In the genomic region with DNA sequence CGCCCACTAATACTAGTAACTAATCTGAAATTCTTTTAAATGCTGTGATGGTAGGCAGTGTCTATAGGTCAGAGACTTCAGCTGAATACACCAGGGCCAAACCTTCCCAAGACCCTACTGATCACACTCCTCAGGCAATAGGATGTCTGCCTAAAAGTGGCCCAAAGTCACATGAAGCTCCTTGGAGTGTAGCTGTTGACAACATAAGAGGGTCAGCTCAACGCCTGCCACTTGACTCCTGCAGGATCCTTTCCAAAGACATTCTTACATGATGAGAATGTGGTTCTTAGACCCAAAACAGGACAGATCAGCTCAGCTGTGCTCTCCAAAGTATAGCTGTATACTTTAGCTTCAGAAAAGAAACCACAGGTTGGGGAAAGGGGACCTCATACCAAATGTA, we compare ENCODE assay signal across 21 mouse cellular contexts. TPM values are rescaled to one million over a fixed set of nuclear protein-coding genes. Genes with fewer than 3 reads are reported as not detected.
A peak's percentile ranks its signal among the peaks of the same experiment; 100 is the strongest.
DNase-seq lines count a peak whose midpoint lies in the region; ATAC-seq and TF ChIP-seq lines count a peak whose summit lies in the region.
"Had no signal": no experiment of that assay in that cellular context is flagged by ENCODE, and none has a peak within 500 bp of the region (broad histone marks: within the 10 kb centered on the region; RNA-seq: fewer than 3 reads in every experiment).

No protein-coding gene starts in this region.

- no peaks in the 10 kb centered on the region for H3K9me3 ChIP-seq in kidney, embryonic 15.5 days (replicated peaks)
- no peaks in the 10 kb centered on the region for H3K9me3 ChIP-seq in lung, embryonic 14.5 days (ENCODE audit: low read depth, low read length)
- no peaks in the 10 kb centered on the region for H3K9me3 ChIP-seq in lung, embryonic 15.5 days
- H3K9me3 ChIP-seq: embryonic facial prominence, embryonic 15.5 days; forebrain, embryonic 10.5 days; heart, embryonic 10.5 days; hindbrain, embryonic 12.5 days had no signal

- H3K9ac ChIP-seq in kidney, embryonic 15.5 days = no peak overlapping the region
- H3K9ac ChIP-seq in lung, embryonic 14.5 days = no peak overlapping the region
- H3K9ac ChIP-seq in lung, embryonic 15.5 days = no peak overlapping the region
- H3K9ac ChIP-seq: embryonic facial prominence, embryonic 15.5 days; hindbrain, embryonic 12.5 days had no signal

- H3K4me1 ChIP-seq in kidney, embryonic 15.5 days = peaks cover 8% of the 10 kb centered on the region; the same call in 1 of the 2 replicates
- 0 out of 2 replicates have a peak, but pooled peaks cover 4% of the 10 kb centered on the region for H3K4me1 ChIP-seq in lung, embryonic 14.5 days (ENCODE audit: insufficient read depth)
- peaks cover 33% of the 10 kb centered on the region for H3K4me1 ChIP-seq in lung, embryonic 15.5 days
- H3K4me1 ChIP-seq: embryonic facial prominence, embryonic 15.5 days; forebrain, embryonic 10.5 days had no signal

- H3K27me3 ChIP-seq in kidney, embryonic 15.5 days = no peaks in the 10 kb centered on the region
- no peaks in the 10 kb centered on the region for H3K27me3 ChIP-seq in lung, embryonic 14.5 days (ENCODE audit: insufficient read depth, low read length)
- H3K27me3 ChIP-seq in lung, embryonic 15.5 days = no peaks in the 10 kb centered on the region
- H3K27me3 ChIP-seq: embryonic facial prominence, embryonic 15.5 days; hindbrain, embryonic 12.5 days had no signal

- no peak for ATAC-seq in kidney, embryonic 15.5 days (replicated peaks; ENCODE audit: low FRiP score)
- no peak for ATAC-seq in lung, embryonic 14.5 days (ENCODE audit: insufficient read depth)
- ATAC-seq in lung, embryonic 15.5 days (ENCODE audit: borderline replicate concordance, extremely low read depth, low FRiP score, low TSS enrichment) = no peak
- ATAC-seq: forebrain, embryonic 14.5 days; hindbrain, embryonic 16.5 days had no signal

- no peak overlapping the region for H3K4me2 ChIP-seq in kidney, embryonic 15.5 days
- no peak overlapping the region for H3K4me2 ChIP-seq in lung, embryonic 14.5 days
- no peak overlapping the region for H3K4me2 ChIP-seq in lung, embryonic 15.5 days
- H3K4me2 ChIP-seq: embryonic facial prominence, embryonic 15.5 days; hindbrain, embryonic 12.5 days had no signal

- TF ChIP-seq CTCF in lung, embryonic 14.5 days (IDR thresholded peaks at IDR 0.05; ENCODE audit: low read depth) = no peak

- H3K27ac ChIP-seq in kidney, embryonic 15.5 days = peak overlapping the region; percentile 61; the same call in 1 of the 2 replicates
- peak overlapping the region; percentile 80 for H3K27ac ChIP-seq in lung, embryonic 14.5 days (ENCODE audit: low read depth)
- peak overlapping the region; percentile 87 for H3K27ac ChIP-seq in lung, embryonic 15.5 days
- H3K27ac ChIP-seq: embryonic facial prominence, embryonic 15.5 days; forebrain, embryonic 10.5 days; heart, embryonic 10.5 days; hindbrain, embryonic 12.5 days had no signal

- no peak for DNase-seq in kidney, postnatal 4 days
- DNase-seq in lung, embryonic 14.5 days = no peak
- peak; percentile 68 for DNase-seq in lung, postnatal 25 days (ENCODE audit: low spot score)
- DNase-seq in cerebellum, adult 9-10 months = no peak
- DNase-seq in frontal cortex, adult 2 months (ENCODE audit: extremely low spot score in 1 of 2, low spot score in 1 of 2) = no peak
- DNase-seq: adrenal gland, adult 8-10 months; adrenal gland, postnatal 36 days; cerebellum, postnatal 14 days; embryo, embryonic 11 days; gastrocnemius, postnatal 36 days; heart, adult 11 months; heart, postnatal 36 days had no signal

- 92% methylated on average over 2 of the region's 2 CpGs for WGBS in kidney, embryonic 15.5 days
- 74% methylated on average over 2 of the region's 2 CpGs for WGBS in lung, embryonic 14.5 days
- WGBS in lung, embryonic 15.5 days = 74% methylated on average over 2 of the region's 2 CpGs

- no peak overlapping the region for H3K4me3 ChIP-seq in kidney, embryonic 15.5 days (replicated peaks)
- H3K4me3 ChIP-seq in lung, embryonic 14.5 days (ENCODE audit: low read depth, low read length) = no peak overlapping the region
- no peak overlapping the region for H3K4me3 ChIP-seq in lung, embryonic 15.5 days
- H3K4me3 ChIP-seq: embryonic facial prominence, embryonic 15.5 days; erythroblast, embryonic 14.5 days; forebrain, embryonic 10.5 days; heart, embryonic 10.5 days; hindbrain, embryonic 12.5 days had no signal

- peaks cover 23% of the 10 kb centered on the region for H3K36me3 ChIP-seq in kidney, embryonic 15.5 days
- peaks cover 18% of the 10 kb centered on the region; the same call in 1 of the 2 replicates for H3K36me3 ChIP-seq in lung, embryonic 14.5 days (ENCODE audit: insufficient read depth)
- 0 out of 2 replicates have a peak, but pooled peaks cover 8% of the 10 kb centered on the region for H3K36me3 ChIP-seq in lung, embryonic 15.5 days

RNA-seq across cellular contexts. Expression of a gene that starts 39.1 kb away (rescaled TPM):
- 29.1 and 29.5 TPM in 2 replicates for polyA plus RNA-seq in kidney, embryonic 15.5 days (2015; fragmentation: Nextera tagmentation; extraction: Ambion mirVana)
- polyA plus RNA-seq in lung, embryonic 14.5 days (2014; fragmentation: Nextera tagmentation; extraction: Ambion mirVana) = 23.1 and 23.2 TPM in 2 replicates
- polyA plus RNA-seq in lung, embryonic 15.5 days (2015; fragmentation: Nextera tagmentation; extraction: Ambion mirVana) = 24.5 and 27.3 TPM in 2 replicates
- polyA plus RNA-seq in frontal cortex, adult 2 months (2012; rRNA removed) = 31.3 and 33.4 TPM in 2 replicates
